Mouse (Mus musculus) forebrain, embryonic 11.5 days (tissue): ENCODE data around the gene Gm45234. TPM values are rescaled to one million over a fixed set of nuclear protein-coding genes. Genes with fewer than 3 reads are reported as not detected.

Experiments
- ATAC-seq: fragments of 200-750 bp; cut with Nextera tagmentation; replicated peaks from 2 replicates; pipeline ENCODE4 v1.8.0; 2017; ENCODE audit warnings: moderate TSS enrichment; ENCODE audit not compliant: low FRiP score
- DNase-seq: peaks from one replicate; pipeline ENCODE4 v3.0.0-alpha.2; 2017; ENCODE audit warnings: low spot score
- H3K27ac ChIP-seq: fragments of 300-500 bp; sonication (generic); 2 replicates; pipeline ENCODE4 v1.5.1; 2014; ENCODE audit warnings: low read depth, low read length
- H3K27me3 ChIP-seq: fragments of 300-500 bp; sonication (generic); 2 replicates; pipeline ENCODE4 v1.6.1; 2014; ENCODE audit warnings: mild to moderate bottlenecking, low read length, mixed read lengths; ENCODE audit not compliant: control insufficient read depth, insufficient read depth
- H3K36me3 ChIP-seq: fragments of 300-500 bp; sonication (generic); 2 replicates; pipeline ENCODE4 v1.6.1; 2014; ENCODE audit warnings: mild to moderate bottlenecking, low read length, moderate library complexity, mixed read lengths; ENCODE audit not compliant: control insufficient read depth, insufficient read depth
- H3K4me1 ChIP-seq: fragments of 300-500 bp; sonication (generic); replicated peaks from 2 replicates; pipeline ENCODE4 v1.6.1; 2014; ENCODE audit warnings: low read length, mixed read lengths; ENCODE audit not compliant: control insufficient read depth, insufficient read depth
- H3K4me2 ChIP-seq: fragments of 300-500 bp; sonication (generic); 2 replicates; pipeline ENCODE4 v1.6.1; 2014; ENCODE audit warnings: low read depth, mild to moderate bottlenecking, low read length, moderate library complexity, mixed read lengths; ENCODE audit not compliant: severe bottlenecking
- H3K4me3 ChIP-seq: fragments of 300-500 bp; sonication (generic); 2 replicates; pipeline ENCODE4 v1.5.1; 2014; ENCODE audit warnings: low read depth, low read length
- H3K9ac ChIP-seq: fragments of 300-500 bp; sonication (generic); 2 replicates; pipeline ENCODE4 v1.6.1; 2014; ENCODE audit warnings: low read length
- H3K9me3 ChIP-seq: fragments of 300-500 bp; sonication (generic); 2 replicates; pipeline ENCODE4 v1.6.1; 2016; ENCODE audit warnings: low read length, mixed read lengths; ENCODE audit not compliant: control insufficient read depth
- WGBS: fragments of 180-500 bp; shearing (Covaris S2); extraction: QIAGEN DNeasy Blood & Tissue Kit; methylation state at CpG from one replicate; pipeline ENCODE4 v1.1.7; 2014; 5-methylcytosine and 5-hydroxymethylcytosine counted together
- polyA plus RNA-seq: library from polyadenylated mRNA; unstranded; fragments of >200 nt; fragmentation: Nextera tagmentation; extraction: Ambion mirVana; gene quantifications from 2 replicates; pipeline ENCODE4 v1.2.1, GENCODE M21; 2014

Gm45234 gene
- polyA plus RNA-seq, 1 experiment from 2014 or later, result not detected

DNA sequence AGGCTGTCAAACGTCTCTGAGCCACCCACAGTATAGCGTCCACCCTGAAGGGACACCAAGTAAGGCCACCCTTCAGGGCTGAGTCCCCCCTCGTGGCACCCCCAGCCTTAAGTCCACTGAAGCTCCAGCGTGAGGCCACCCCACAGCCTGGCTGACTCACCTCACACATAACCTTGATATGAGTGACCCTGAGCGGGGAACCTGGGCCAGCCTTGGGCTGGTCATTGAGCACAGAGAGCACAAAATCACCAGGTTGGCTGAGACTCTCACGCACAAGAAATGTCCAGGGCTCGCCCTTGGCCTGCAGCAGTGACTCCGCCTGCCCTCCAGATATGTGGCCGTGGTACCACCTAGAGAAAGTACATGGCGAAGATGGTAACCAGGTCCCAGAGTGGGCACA, 27.2 kb downstream of the Gm45234 start:
- 92% methylated on average over 10 of the region's 10 CpGs for WGBS
- no peak overlapping the region for H3K4me2 ChIP-seq

DNA sequence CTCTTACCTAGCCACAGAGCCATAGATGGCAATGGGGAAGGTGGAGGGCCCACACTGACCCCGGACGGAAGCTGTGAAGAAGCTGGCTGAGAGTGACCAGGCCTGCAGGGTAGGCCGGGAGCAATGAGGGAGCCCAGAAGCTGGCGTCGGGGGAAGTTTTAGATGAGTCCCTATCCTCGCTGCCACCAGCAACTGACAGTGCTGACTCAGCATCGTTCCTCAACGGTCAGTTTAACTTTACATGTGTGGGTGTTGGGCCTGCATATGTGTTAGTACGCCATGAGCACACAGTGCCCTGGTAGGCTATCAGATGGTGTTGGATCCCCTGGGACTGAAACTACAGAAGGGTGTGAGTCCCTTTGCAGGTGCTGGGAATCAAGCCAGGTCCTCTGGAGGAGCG, 31.3 kb downstream of the Gm45234 start:
- Histone ChIP-seq H3K36me3 (no peaks in the 10 kb centered on the region), H3K4me1 (no peaks in the 10 kb centered on the region), H3K4me3 (no peak overlapping the region), H3K9me3 (no peaks in the 10 kb centered on the region), H3K27ac (no peak overlapping the region), H3K4me2 (no peak overlapping the region), H3K9ac (no peak overlapping the region), H3K27me3 (no peaks in the 10 kb centered on the region)
- DNase-seq, result no peak
- 91% methylated on average over 10 of the region's 10 CpGs for WGBS
- ATAC-seq, result no peak

More for the DNA sequence above, 27.2 kb downstream of the Gm45234 start:
- Histone ChIP-seq H3K27ac (no peak overlapping the region), H3K4me3 (no peak overlapping the region), H3K9ac (no peak overlapping the region), H3K9me3 (no peaks in the 10 kb centered on the region), H3K4me1 (no peaks in the 10 kb centered on the region), H3K27me3 (no peaks in the 10 kb centered on the region), H3K36me3 (no peaks in the 10 kb centered on the region)
- ATAC-seq, result no peak
- no peak for DNase-seq

DNA sequence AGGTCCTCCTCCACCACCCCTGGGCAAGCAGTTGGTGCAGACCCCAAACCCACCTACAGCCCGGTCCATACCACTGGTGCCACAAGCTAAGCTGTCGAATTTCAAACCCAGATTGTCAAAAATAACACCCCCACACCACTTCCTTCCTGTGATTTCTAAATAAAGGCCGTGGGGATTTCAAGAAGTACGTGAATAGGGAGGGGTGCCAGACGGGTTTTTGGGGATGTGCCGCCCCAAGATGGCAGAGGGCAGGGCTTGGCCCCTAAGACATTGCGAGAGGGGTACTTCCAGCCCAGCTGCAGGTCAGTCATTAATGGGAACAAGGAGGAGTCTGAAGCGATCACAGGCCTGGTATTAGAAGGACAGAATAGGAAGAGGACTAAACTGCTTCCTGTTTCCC, 32.3 kb downstream of the Gm45234 start:
- H3K36me3 ChIP-seq, result no peaks in the 10 kb centered on the region
- no peaks in the 10 kb centered on the region for H3K27me3 ChIP-seq
- no peaks in the 10 kb centered on the region for H3K4me1 ChIP-seq
- no peak overlapping the region for H3K27ac ChIP-seq
- H3K9ac ChIP-seq, result no peak overlapping the region
- H3K9me3 ChIP-seq, result no peaks in the 10 kb centered on the region
- no peak for DNase-seq
- no peak overlapping the region for H3K4me3 ChIP-seq
- no peak for ATAC-seq
- 82% methylated on average over 8 of the region's 8 CpGs for WGBS
- H3K4me2 ChIP-seq, result no peak overlapping the region

DNA sequence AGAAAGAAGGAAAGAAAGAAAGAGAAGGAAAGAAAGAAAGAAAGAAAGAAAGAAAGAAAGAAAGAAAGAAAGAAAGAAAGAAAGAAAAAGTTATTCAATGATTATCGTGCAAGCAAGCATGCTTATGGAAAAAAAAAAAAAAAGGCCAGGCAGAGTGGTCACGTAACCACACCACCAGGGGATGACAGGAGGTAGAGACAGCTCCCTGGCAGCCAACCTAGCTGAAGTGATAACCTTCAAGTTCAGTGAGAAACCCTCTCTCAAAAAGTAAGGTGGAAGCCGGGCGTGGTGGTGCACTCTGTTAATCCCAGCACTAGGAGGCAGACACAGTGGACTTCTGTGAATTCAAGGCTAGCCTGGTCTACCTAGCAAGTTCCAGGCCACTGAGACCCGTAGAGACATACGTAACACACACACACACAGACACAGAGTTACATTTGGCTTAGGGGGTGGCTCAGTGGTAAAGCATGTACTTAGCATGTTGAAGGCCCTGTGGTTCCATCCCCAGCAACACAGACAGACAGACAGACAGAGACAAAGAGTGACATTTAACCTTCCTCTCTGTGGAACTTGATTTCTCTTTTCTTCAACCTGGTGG, 32.8 kb downstream of the Gm45234 start:
- Histone ChIP-seq H3K36me3 (no peaks in the 10 kb centered on the region), H3K9me3 (no peaks in the 10 kb centered on the region), H3K4me3 (no peak overlapping the region), H3K9ac (no peak overlapping the region), H3K27me3 (no peaks in the 10 kb centered on the region), H3K4me2 (no peak overlapping the region), H3K27ac (no peak overlapping the region), H3K4me1 (no peaks in the 10 kb centered on the region)
- WGBS, result 87% methylated on average over 6 of the region's 6 CpGs
- no peak for ATAC-seq
- DNase-seq, result no peak

DNA sequence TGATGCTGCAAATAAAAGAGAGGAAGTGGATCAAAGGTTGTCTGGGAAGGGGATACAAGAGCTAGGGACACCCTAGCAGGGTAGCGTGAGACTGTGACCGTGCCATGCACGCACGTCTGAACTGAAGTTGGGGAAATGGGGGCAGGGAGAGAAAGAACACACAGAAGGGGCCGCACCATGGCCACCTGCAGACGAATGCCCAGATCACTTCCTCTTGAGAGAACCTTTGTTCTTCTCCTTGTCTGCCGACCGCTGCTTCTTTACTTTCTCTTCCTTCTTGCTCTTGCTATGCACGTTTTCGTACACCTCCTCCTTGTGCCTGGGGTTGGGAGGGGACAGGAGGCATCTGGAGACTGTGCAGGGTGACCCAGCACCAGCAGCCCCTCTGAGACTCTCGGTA, 34.9 kb downstream of the Gm45234 start:
- WGBS, result 60% methylated on average over 11 of the region's 11 CpGs
- no peak for DNase-seq
- Histone ChIP-seq H3K36me3 (peaks cover 5% of the 10 kb centered on the region; the same call in 1 of the 2 replicates), H3K27me3 (no peaks in the 10 kb centered on the region), H3K4me1 (no peaks in the 10 kb centered on the region), H3K4me3 (no peak overlapping the region), H3K27ac (no peak overlapping the region), H3K9ac (no peak overlapping the region; the same call in 1 of the 2 replicates), H3K4me2 (no peak overlapping the region), H3K9me3 (no peaks in the 10 kb centered on the region)
- ATAC-seq, result no peak

DNA sequence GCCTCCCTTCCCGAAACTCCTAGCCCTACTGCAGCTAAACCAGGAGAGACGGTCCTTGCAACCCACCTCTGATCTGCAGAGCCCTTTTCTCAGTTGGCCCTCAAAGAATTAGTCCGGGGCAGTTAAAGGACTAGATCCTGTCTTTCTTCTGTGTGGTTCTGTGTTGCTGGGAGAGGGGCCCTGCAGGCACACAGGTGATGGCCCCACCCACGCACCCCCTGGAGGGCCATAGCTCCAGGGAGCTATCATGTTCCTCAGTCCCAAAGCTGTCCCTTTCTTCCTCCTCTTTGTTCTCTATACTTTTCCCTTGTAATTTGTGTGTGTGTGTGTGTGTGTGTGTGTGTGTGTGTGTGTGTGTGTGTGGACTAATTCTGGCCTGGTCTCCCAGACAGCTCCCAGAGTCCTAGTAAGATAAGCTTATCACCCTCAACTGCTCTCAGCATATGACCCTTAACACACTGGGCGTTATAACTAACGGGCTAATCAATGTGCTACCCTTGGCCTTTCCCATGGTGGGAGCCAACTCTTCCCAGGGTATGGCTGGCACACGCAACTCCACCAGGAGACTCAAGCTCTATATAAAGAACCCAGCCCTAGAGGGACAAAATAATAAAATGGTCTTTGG, 36.4 kb downstream of the Gm45234 start:
- H3K36me3 ChIP-seq, result peaks cover 5% of the 10 kb centered on the region; the same call in 1 of the 2 replicates
- H3K27ac ChIP-seq, result no peak overlapping the region
- ATAC-seq (no peak), DNase-seq (no peak)
- no peaks in the 10 kb centered on the region for H3K4me1 ChIP-seq
- H3K9me3 ChIP-seq, result no peaks in the 10 kb centered on the region
- H3K4me3 ChIP-seq, result no peak overlapping the region
- H3K9ac ChIP-seq, result no peak overlapping the region
- WGBS, result 79% methylated on average over 7 of the region's 7 CpGs
- H3K4me2 ChIP-seq, result no peak overlapping the region
- H3K27me3 ChIP-seq, result no peaks in the 10 kb centered on the region

DNA sequence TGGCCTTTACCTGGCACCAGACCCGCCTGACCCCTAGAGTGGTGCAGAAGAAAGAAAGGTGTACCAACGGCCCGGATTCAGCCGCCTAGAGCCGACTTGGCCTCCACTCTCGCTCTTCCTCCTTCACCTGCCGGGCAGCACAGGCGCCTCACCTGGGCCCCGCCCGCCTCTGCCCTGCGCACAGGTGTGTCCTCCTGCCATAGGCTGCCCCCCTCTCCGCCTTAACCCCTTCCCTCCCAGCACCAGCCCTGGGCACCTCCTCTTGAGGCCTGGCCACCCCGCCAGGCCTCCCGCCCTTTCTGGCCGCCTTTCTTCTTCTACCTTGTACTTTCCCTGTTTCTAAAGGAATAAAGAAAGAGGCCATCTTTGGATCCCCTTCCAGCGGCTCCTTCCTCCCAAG, 37.1 kb downstream of the Gm45234 start:
- no peaks in the 10 kb centered on the region for H3K9me3 ChIP-seq
- H3K27me3 ChIP-seq, result no peaks in the 10 kb centered on the region
- 51% methylated on average over 16 of the region's 16 CpGs for WGBS
- no peak for DNase-seq
- H3K36me3 ChIP-seq, result peaks cover 5% of the 10 kb centered on the region; the same call in 1 of the 2 replicates
- no peak overlapping the region for H3K4me3 ChIP-seq
- no peak overlapping the region for H3K27ac ChIP-seq
- H3K4me2 ChIP-seq, result no peak overlapping the region
- no peak for ATAC-seq
- H3K4me1 ChIP-seq, result no peaks in the 10 kb centered on the region; the same call in 1 of the 2 replicates
- H3K9ac ChIP-seq, result no peak overlapping the region

DNA sequence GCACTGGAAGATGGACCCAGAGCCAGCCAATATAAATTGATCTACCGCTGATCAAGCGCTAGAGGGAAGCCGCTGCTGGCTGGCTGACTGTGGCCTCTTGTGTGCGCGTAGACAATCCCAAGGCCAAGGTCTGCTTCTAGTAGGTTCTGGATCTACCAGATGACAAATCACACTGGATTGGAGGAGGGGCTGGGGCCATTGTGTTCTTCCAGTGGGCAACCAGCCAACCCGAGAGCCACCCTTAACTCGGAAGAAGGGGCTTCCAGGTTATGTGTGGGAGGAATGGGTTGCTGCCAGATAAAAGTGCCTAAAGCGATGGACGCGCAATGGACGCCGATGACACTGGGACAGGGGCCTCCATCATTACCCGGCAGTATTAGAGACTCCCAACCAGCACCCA, 37.9 kb downstream of the Gm45234 start:
- Histone ChIP-seq H3K9ac (no peak overlapping the region), H3K4me1 (peaks cover 2% of the 10 kb centered on the region; the same call in 1 of the 2 replicates), H3K4me2 (no peak overlapping the region), H3K27me3 (no peaks in the 10 kb centered on the region), H3K9me3 (no peaks in the 10 kb centered on the region), H3K4me3 (no peak overlapping the region), H3K36me3 (peaks cover 5% of the 10 kb centered on the region; the same call in 1 of the 2 replicates), H3K27ac (no peak overlapping the region)
- WGBS, result 79% methylated on average over 13 of the region's 13 CpGs
- DNase-seq (no peak), ATAC-seq (no peak)
